Mouse (Mus musculus) adrenal gland, postnatal 25 days (tissue): ENCODE data around the gene Cdc42bpa. TPM values are rescaled to one million over a fixed set of nuclear protein-coding genes. Genes with fewer than 3 reads are reported as not detected.

Experiments
- DNase-seq: peaks from one replicate; pipeline ENCODE4 v3.0.0; 2021; ENCODE audit warnings: mixed read lengths
- long read RNA-seq: library from polyadenylated mRNA; stranded (forward); transcript quantifications from one replicate; pipeline ENCODE4 v2.0.0, GENCODE M21; 2021
- total RNA-seq: library from RNA; stranded (reverse); gene quantifications from 2 replicates; pipeline ENCODE4 v1.2.3, GENCODE M21; 2021

Gene Cdc42bpa
- 58.2 and 62.9 TPM in 2 replicates for total RNA-seq
- long read RNA-seq, partial matches to known transcripts: 6 of 10 reads
- long read RNA-seq, other reads (novel, unspliced or antisense): 4 of 10 reads

- peak; percentile 88 for DNase-seq
Observed at GRCm38 (mm10) chr1:179959721-179960542, at the start of gene Cdc42bpa. Gene Cdc42bpa, plus strand, starts transcription at chr1:179960472.

GRCm38 (mm10) chr1:179913471-179913870 lies 46.8 kb upstream of the Cdc42bpa start:
- peak; percentile 79 for DNase-seq

- no peak for DNase-seq
Observed at GRCm38 (mm10) chr1:179917036-179917435, 43.2 kb upstream of the Cdc42bpa start.

DNA sequence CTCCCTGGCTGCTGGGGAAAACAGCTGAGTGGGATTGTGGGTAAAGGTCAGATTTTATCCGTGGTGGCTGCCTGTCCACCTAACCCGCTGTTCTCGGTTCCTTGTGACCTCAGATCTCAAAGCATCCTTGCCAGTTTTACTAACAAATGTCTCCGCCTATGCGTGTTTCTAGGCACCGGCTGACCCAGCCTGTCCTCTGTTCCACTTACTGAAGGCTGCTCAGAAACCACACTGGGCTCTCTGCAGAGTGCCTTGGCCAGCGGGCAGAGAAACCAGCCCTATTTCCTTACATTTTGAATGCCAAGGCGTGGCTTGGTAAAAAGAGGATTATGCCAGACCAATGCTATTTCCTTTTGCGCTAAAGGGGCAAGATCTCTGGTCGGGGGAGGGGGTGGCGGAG lies 42.8 kb upstream of the Cdc42bpa start:
- no peak for DNase-seq

DNA sequence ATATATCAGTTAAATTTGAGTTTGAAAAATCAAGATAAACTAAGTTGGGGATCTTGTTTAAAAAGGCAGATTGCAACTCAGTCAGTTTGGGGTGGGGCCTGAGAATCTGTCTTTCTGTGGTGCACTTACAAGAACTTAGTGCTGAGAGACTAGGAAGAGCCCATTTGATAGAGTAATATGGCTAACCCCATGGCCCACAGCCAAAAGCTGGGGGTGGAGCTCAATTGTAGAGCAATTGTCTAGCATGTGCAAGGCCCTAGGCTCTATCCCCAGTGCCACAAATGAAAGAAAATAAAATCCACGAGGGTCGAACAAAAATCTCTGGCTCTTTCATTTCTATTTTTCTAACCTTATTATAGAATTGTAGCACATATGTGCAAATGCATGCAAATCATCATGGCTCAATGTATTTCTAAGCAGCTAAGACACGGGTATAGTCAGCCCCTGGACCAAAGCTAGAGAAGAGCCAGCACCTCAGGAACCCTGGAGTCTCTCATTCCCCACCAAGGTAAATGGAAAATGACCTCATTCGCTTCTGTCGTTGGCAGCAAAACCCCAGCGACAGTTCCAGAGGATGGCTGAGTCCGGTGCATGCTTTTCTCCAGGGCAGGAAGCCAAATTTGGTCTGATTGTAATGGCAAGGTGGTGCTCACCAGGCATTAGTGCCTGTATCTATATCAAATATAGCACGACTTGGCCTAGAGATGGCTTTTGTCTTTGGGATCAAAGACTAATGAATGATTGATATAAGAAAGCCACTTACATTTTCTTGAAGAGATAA lies 40.4 kb upstream of the Cdc42bpa start:
- no peak for DNase-seq

DNA sequence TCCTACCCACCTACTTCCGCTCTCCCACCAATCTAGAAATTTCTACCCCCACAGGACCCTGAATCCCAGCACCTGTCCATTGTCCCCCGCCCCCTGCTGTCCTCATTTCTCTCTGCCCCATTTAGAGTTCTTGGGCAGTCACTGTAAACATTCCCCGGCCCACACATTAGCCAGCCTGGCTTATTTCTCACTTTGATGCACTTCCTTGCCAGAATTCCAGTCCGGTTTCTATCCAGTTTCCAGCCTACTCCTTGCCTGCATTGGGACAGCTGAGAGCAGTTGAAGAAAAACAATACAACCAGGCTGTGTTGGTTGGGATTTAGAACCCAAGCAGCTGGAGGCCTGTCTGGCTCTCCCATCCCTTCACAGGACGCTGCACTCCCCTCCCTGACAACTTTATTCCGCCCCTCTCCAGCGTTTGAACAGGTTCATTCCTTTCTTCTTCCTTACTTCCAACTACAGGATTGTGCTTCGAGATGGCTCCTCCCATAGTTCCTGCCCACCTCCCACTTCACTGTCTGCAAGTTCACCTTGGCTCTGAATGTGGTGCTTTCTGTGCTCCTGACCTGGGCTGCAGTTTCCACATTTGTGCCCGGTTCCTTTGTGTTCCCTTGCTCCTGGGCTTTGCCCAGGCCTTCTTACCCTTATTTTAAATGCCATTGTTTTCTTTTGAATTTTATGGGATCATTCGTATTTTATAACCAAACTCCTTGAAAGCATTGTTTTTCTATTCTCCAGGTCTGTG lies 36.4 kb upstream of the Cdc42bpa start:
- DNase-seq: no peak

DNA sequence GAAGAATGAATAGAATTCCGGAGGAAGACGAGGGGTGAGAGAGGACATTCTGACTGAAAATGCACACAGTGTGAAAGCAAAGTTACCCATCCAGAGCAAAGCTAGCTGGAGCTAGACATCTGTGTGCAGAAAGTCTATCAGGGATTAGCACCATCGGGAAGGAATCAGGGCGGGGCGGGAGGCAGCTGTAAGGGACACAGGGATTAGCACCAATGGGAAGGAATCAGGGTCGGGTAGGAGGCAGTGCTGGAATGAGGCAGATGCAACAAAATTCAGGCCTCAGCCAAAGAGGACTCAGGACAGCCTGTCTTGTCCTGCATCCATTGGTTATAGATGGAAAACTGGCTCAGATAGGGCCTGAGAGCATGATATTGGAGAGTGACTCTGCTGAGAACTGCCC lies 34.0 kb upstream of the Cdc42bpa start:
- DNase-seq: no peak

GRCm38 (mm10) chr1:179927102-179927501 lies 33.2 kb upstream of the Cdc42bpa start:
- DNase-seq: no peak

GRCm38 (mm10) chr1:179928822-179929221 lies 31.4 kb upstream of the Cdc42bpa start:
- DNase-seq: no peak

DNA sequence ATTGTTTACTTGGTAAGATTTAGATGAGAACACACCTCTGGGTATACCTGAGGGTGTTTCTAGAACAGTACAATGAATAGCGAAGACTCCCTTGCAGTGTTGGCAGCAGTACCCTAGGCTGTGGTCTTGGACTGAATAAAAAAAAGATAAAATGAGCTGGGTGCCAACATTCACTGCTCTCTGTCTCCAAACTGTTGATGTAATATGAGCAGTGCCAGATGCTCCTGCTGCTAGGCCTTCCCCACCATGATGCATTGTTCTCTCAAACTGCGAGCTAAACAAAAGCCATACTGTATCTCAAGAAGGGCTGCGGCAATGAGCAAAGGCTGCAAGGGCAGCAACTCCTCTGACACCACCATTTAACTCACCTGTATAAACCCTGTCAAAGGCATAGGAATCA lies 29.0 kb upstream of the Cdc42bpa start:
- DNase-seq: no peak

- no peak for DNase-seq
Observed at GRCm38 (mm10) chr1:179934064-179934463, 26.2 kb upstream of the Cdc42bpa start.

DNA sequence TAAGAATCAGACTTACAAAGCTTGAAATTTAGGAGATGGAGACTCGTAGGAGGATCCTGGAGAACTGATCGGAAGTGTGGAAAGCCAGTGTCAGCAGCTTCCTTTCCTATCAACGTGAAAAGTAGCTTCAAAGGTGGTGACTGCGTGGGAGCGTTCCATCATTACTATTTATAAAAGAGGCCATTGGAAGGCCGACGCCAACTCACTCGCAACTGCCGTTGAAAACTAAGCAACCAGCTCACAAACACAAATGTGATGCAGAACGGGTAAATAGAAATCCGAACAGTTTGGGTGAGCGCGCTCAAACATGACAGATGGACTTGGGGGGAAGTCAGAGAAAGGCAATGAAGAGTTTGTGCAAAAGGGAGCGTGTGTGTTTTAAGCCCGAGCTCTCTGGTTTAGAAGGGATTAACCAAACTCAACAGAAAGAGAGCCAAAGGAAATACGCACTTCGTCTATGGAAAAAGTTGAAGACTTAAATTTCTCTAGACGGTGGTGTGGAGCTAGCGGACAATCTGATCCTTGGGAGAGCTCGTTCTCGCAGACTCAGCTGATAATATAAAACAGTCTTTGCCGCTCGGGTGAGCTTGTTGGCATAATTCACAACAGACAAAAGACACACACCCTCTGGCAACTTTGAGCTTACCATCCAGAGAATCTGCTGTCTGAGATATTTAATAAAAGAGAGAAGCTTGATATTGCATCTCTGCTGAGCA lies 20.0 kb upstream of the Cdc42bpa start:
- no peak for DNase-seq

DNA sequence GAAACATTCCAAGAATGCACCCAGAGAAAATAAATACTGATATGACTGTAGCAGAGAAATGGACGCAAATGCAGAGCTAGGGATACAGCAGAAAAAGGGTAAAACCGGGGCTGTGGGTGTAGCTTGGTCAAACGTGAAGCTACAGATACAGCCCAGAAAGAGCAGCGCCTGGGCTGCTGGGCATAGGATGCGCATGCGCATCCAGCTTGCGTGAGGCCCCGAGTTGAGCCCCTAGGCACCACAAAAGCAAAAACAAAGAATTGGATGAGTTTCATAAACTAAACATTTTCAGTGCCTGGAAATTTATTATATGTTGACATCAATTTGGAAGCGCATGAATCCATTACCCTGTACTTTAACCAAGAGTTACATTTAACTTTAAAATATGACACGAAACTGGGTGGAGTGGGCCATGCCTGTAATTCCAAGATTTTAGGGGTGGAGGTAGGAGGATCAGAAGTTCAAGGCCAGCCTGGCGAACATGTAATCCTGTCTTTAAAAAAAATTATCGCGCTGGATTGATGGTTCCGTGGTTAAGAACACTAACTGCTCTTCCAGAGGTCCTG lies 19.4 kb upstream of the Cdc42bpa start:
- DNase-seq: no peak

DNA sequence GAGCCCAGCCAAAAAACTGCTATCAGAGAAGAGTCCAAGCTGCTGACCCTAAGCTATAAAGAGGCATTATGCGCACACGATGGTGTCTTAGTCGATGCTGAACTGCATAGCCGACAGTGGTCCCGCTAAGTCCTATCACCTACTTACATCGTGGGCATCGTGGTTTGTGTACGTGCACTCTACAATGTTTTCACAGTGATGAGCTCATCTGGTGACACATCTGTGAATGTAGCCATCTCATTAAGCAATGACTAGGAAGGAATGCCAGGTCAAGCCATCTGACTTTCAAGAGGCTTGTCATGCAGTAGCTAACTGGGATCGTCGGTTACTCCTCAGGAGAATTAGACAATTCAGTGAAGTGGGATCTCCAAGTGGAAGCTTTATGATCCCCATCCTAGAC lies 15.3 kb upstream of the Cdc42bpa start:
- DNase-seq: no peak

DNA sequence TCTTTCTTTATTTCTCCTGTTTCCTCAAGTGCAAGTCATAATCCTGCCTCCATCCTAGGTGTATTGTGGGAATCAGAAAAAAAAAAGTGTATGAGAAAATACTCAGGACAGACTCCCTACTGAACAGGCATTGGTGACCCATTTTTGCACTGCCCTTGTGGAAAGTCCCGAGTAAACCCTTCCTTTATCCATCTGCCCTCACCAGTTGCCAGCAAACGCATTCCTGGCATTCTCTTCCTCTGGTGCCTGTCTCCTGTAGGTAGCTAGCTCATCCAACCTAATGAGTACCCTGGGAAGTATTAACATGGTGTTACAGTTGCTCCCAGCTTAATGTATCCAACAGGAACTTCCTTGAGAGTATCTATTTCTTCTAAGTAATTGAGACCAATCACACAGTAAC lies 13.7 kb upstream of the Cdc42bpa start:
- no peak for DNase-seq

DNA sequence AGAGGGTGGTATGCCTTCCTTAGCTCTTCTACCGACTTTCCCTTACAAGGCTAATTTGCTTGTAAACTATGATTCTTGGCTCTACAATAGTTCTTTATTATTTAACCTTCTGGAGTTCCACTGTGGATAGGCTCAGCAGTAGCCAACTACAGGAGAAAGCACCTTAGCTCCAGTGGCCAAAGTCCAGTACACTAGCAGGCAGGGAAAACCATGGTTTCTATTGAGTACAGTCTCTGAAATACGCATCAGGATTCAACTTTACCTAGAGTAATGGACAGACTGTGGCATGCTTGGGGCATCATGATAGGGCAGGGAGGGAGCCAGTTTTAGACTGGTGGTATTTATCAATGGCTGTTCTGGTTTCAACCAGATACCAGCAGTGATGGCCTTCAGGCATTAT lies 12.6 kb upstream of the Cdc42bpa start:
- DNase-seq: no peak

DNA sequence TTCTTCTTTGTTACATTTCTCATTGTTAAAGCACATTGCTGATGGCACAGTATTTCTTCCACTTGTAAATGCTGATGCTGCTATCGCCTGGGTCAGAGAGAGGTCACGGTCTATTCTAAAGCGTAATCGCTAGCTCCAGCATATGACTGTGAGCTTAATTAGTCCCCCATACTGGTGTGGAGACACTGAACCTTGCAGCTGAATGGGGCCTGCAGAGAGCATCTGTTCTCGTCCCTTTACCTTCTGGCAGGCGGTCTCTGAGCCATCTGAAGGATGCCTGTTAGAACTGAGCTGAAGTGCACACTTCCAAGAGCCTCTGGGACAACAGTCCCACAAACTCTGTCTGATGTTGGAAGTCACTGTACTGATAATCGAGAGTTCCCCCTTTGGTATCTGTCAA lies 8.7 kb upstream of the Cdc42bpa start:
- no peak for DNase-seq

- DNase-seq: no peak
Observed at GRCm38 (mm10) chr1:179953251-179953650, 7.0 kb upstream of the Cdc42bpa start.

GRCm38 (mm10) chr1:179957431-179957830 lies 2.8 kb upstream of the Cdc42bpa start:
- no peak for DNase-seq

GRCm38 (mm10) chr1:179958871-179959720 lies 1.2 kb upstream of the Cdc42bpa start:
- DNase-seq: peak; percentile 44

- no peak for DNase-seq
Observed at GRCm38 (mm10) chr1:179960543-179960876, 238 bp downstream of the Cdc42bpa start.
